Mouse (Mus musculus): ENCODE data around the gene Gm10662.
"Not testable (repeated sequence)": the region's sequence is repeated elsewhere in the genome, so short reads cannot be mapped to it uniquely, and the experiment has no call there.

Gm10662 gene

DNA sequence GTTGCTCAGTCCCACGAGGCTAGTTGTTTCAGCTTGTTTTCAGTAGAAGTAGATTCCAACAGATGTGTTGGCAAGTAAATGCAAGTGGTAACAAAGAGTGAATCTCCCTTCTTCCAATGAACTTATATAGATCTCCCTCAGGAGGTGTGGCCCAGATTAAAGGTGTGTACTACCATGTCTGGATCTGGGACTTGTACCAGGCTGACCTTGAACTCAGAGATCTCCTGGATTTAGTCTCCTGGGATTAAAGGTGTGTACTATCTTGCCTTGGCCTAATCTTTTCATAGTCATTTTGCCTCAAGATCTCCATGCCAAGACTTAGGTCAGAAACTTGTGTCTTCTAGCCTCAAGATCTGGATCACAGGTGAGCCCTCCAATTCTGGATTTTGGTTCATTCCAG, at the start of gene Gm10662:
TSS of gene Gm10662 (minus strand) at position 101 of the 400 bp plus-strand sequence.
- DNase-seq (ENCODE audit: low spot score in 2 of 2), result not testable (repeated sequence)

DNA sequence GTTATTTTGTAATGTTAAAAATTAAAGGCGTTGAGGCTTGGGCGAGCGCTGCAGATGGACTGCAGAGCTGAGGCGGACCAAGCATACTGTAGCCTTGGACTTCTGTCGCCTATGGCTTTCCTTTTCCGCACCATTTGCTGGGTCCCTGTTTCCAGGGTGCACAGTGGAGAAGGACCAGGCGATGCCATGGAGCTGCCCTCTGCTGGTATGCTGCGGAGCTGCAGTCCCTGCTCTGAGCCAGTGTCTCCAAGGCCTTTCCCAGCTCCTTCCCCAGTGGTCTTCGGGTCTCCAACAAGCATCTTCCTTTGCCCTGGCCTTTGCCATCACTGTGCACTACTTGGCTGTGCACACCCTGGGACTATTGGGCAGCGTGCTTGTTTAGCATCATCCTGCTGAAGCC, 19.2 kb upstream of the Gm10662 start:
- DNase-seq (ENCODE audit: low spot score in 2 of 2), result not testable (repeated sequence)

All from right cerebral cortex, adult 2 months (tissue).